Mouse (Mus musculus) heart, embryonic 11.5 days (tissue): ENCODE measurements around the gene Cant1. TPM values are rescaled to one million over a fixed set of nuclear protein-coding genes. Genes with fewer than 3 reads are reported as not detected.

Experiments used
- polyA plus RNA-seq: library from polyadenylated mRNA; unstranded; fragments of >200 nt; fragmentation: Nextera tagmentation; extraction: Ambion mirVana; gene quantifications from 2 replicates; pipeline ENCODE4 v1.2.1, GENCODE M21; 2014

Cant1 gene
- polyA plus RNA-seq, 1 experiment from 2014 or later = 16.0 TPM

Other genes with a start within 250 kb of the Cant1 start
- 10.6 and 12.7 TPM in 2 replicates for gene Cyth1, start 170.5 kb downstream of the Cant1 start, polyA plus RNA-seq
- gene Usp36, start 128.8 kb downstream of the Cant1 start, polyA plus RNA-seq = 10.7 and 11.1 TPM in 2 replicates
- gene Cep295nl, start 76.6 kb downstream of the Cant1 start, polyA plus RNA-seq = 0.18 and 0.31 TPM in 2 replicates
- gene Timp2, start 63.3 kb downstream of the Cant1 start, polyA plus RNA-seq = 46.0 and 50.8 TPM in 2 replicates
- gene Lgals3bp, start 17.0 kb downstream of the Cant1 start, polyA plus RNA-seq = 3.1 and 3.8 TPM in 2 replicates
- gene C1qtnf1, start 9.1 kb upstream of the Cant1 start, polyA plus RNA-seq = 2.7 and 4.2 TPM in 2 replicates
- gene Engase, start 57.7 kb upstream of the Cant1 start, polyA plus RNA-seq = 3.9 and 4.3 TPM in 2 replicates